Mouse (Mus musculus) bone marrow, adult 2 months (tissue): ENCODE measurements around the gene Dlg2. TPM values are rescaled to one million over a fixed set of nuclear protein-coding genes. Genes with fewer than 3 reads are reported as not detected.

Experiments
- H3K27ac ChIP-seq: fragments of 200-500 bp; 2 replicates; pipeline ENCODE4 v1.5.1; 2012; ENCODE audit warnings: low read depth, mild to moderate bottlenecking, control low read depth, inconsistent platforms, low read length; ENCODE audit not compliant: control insufficient read depth, poor library complexity, insufficient read depth
- H3K4me1 ChIP-seq: fragments of 200-500 bp; 2 replicates; pipeline ENCODE4 v1.6.1; 2011; ENCODE audit warnings: low read length; ENCODE audit not compliant: control insufficient read depth, insufficient read depth
- H3K4me3 ChIP-seq: fragments of 200-500 bp; replicated peaks from 2 replicates; pipeline ENCODE3; 2011; ENCODE audit warnings: mild to moderate bottlenecking, low read depth, low read length, control low read depth; ENCODE audit not compliant: control insufficient read depth
- CTCF ChIP-seq: fragments of 200-500 bp; IDR thresholded peaks from 2 replicates; pipeline ENCODE4 v1.5.1; 2011; ENCODE audit warnings: low read length, control low read depth; ENCODE audit not compliant: control insufficient read depth, insufficient read depth
- POLR2A ChIP-seq: fragments of 200-500 bp; IDR thresholded peaks from 2 replicates; pipeline ENCODE4 v1.6.1; 2011; ENCODE audit warnings: low read depth, mild to moderate bottlenecking, control low read depth, low read length, borderline replicate concordance; ENCODE audit not compliant: control insufficient read depth
- WGBS: fragments of 180-500 bp; shearing (Covaris S2); methylation state at CpG from one replicate; pipeline ENCODE4 v1.1.7; 2018; 5-methylcytosine and 5-hydroxymethylcytosine counted together
- polyA plus RNA-seq: library from polyadenylated mRNA; stranded (reverse); fragments of >200 nt; gene quantifications from 2 replicates; pipeline ENCODE4 v1.2.4, GENCODE M21; 2011; ENCODE audit warnings: low replicate concordance; ENCODE audit not compliant: missing spikeins, insufficient read depth, insufficient read length

The Dlg2 gene
- polyA plus RNA-seq, 1 experiment = 11.7 TPM

GRCm38 (mm10) chr7:90456149-90456844 is 20.2 kb upstream of the Dlg2 start:
- 8% methylated on average over 7 of the region's 7 CpGs for WGBS
- no peak overlapping the region for H3K4me3 ChIP-seq
- H3K27ac ChIP-seq = no peak overlapping the region

GRCm38 (mm10) chr7:90456845-90457468 is 19.5 kb upstream of the Dlg2 start, which contains the start of gene Tmem126a:
Tmem126a (minus strand) TSS chr7:90457229.
- H3K4me1 ChIP-seq = no peaks in the 10 kb centered on the region; the same call in 1 of the 2 replicates
- under 1% methylated on average over 41 of the region's 41 CpGs for WGBS
- H3K4me3 ChIP-seq = peak within 1 kb of the TSS; percentile 79
- TF ChIP-seq POLR2A (peak; percentile 92; the same call in 1 of the 2 replicates), CTCF (peak; percentile 30; the same call in 1 of the 2 replicates)
- peak within 1 kb of the TSS; percentile 9 for H3K27ac ChIP-seq

More at GRCm38 (mm10) chr7:90456149-90456844, 20.2 kb upstream of the Dlg2 start:
- TF ChIP-seq POLR2A = no peak
- H3K4me1 ChIP-seq = no peaks in the 10 kb centered on the region; the same call in 1 of the 2 replicates

- WGBS = 3% methylated on average over 10 of the region's 10 CpGs
- Histone ChIP-seq H3K4me1 (no peaks in the 10 kb centered on the region; the same call in 1 of the 2 replicates), H3K4me3 (peak overlapping the region; percentile 79), H3K27ac (peak overlapping the region; percentile 9; the same call in 1 of the 2 replicates)
- TF ChIP-seq POLR2A = no peak
- TF ChIP-seq CTCF = no peak
Observed at GRCm38 (mm10) chr7:90457517-90457916, 19.0 kb upstream of the Dlg2 start.

- H3K27ac ChIP-seq = no peak overlapping the region
- no peak for TF ChIP-seq POLR2A
Observed at GRCm38 (mm10) chr7:90460330-90460729, 16.1 kb upstream of the Dlg2 start.

GRCm38 (mm10) chr7:90460930-90461329 is 15.5 kb upstream of the Dlg2 start:
- no peak overlapping the region for H3K4me3 ChIP-seq
- H3K27ac ChIP-seq = no peak overlapping the region
- H3K4me1 ChIP-seq = no peaks in the 10 kb centered on the region; the same call in 1 of the 2 replicates
- TF ChIP-seq POLR2A = peak; percentile 35; the same call in 1 of the 2 replicates
- peak; percentile 70 for TF ChIP-seq CTCF
- WGBS = 22% methylated on average over 14 of the region's 14 CpGs

More at GRCm38 (mm10) chr7:90460330-90460729, 16.1 kb upstream of the Dlg2 start:
- Histone ChIP-seq H3K4me3 (no peak overlapping the region), H3K4me1 (no peaks in the 10 kb centered on the region; the same call in 1 of the 2 replicates)
- 73% methylated on average over 10 of the region's 10 CpGs for WGBS

- Histone ChIP-seq H3K4me3 (no peak overlapping the region), H3K27ac (no peak overlapping the region), H3K4me1 (no peaks in the 10 kb centered on the region)
- 94% methylated on average over 5 of the region's 5 CpGs for WGBS
- TF ChIP-seq CTCF (no peak), POLR2A (no peak)
Observed at GRCm38 (mm10) chr7:90461441-90461840, 15.0 kb upstream of the Dlg2 start.

- WGBS = 13% methylated on average over 2 of the region's 2 CpGs
- Histone ChIP-seq H3K27ac (no peak overlapping the region), H3K4me3 (no peak overlapping the region), H3K4me1 (no peaks in the 10 kb centered on the region)
- TF ChIP-seq CTCF (no peak), POLR2A (no peak)
Observed at GRCm38 (mm10) chr7:90473511-90473910, 3.0 kb upstream of the Dlg2 start.

- Histone ChIP-seq H3K27ac (peak within 1 kb of the TSS; percentile 82), H3K4me3 (peak within 1 kb of the TSS; percentile 88), H3K4me1 (no peaks in the 10 kb centered on the region)
- WGBS = under 1% methylated on average over 36 of the region's 36 CpGs
- TF ChIP-seq POLR2A (peak; percentile 90), CTCF (no peak)
Observed at GRCm38 (mm10) chr7:90475793-90476312, 619 bp upstream of the Dlg2 start, which contains the start of gene Tmem126b. Tmem126b (minus strand) TSS chr7:90476001.
